Mouse (Mus musculus): Measurements from ENCODE around the gene Podnl1. TPM values are rescaled to one million over a fixed set of nuclear protein-coding genes. Genes with fewer than 3 reads are reported as not detected.

The Podnl1 gene
- polyA plus RNA-seq, 1 experiment from 2014 or later = 0.14 TPM

DNA sequence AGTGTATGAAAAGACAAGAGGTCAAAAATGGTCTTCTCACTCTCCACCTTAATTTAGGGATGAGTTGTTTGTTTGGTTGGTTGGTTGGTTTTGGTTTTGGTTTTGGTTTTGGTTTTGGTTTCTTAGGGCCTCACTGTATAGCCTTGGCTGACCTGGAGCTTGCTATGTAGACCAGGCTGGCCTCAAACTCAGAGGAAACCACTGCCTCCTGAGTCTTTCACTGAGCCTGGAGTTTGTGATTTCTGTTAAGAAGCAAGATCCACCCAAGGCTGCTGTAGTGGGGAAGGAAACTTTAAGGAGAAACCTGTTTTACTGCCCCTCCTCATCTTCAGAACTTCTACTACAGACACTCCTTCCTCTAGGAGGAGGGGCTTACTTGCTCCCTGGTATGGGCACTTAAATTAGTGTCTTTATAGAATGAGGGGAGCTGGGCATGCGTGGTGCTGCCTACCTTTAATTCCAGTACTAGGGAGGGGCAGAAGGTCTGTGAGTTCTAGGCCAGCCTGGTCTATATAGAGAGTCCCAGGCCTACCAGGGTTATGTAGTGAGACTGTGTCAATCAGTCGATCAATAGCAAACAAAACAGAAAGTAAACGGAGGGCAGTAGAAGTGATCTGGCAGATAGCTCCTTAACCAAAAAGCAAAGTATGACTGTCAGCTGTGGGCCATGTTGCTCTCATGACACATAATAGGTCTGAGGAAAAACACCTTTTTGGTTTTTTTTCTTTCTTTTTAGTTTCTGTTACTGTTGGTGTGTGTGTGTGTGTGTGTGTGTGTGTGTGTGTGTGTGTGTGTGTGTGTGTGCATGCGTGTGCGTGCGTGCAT is 19.4 kb upstream of the Podnl1 start:
- peaks cover 6% of the 10 kb centered on the region; the same call in 1 of the 2 replicates for H3K36me3 ChIP-seq (ENCODE audit: control insufficient read depth, insufficient read depth, low read length)
- 92% methylated on average over 6 of the region's 6 CpGs for WGBS (ENCODE audit: insufficient replicate concordance)
- H3K9me3 ChIP-seq (replicated peaks; ENCODE audit: control insufficient read depth, low read length) = no peaks in the 10 kb centered on the region
- no peaks in the 10 kb centered on the region for H3K27me3 ChIP-seq (ENCODE audit: control insufficient read depth, insufficient read depth, low read length)
- H3K9ac ChIP-seq (ENCODE audit: low read depth, low read length) = no peak overlapping the region
- no peak overlapping the region for H3K4me3 ChIP-seq (ENCODE audit: low read depth, low read length)
- peaks cover 13% of the 10 kb centered on the region for H3K4me1 ChIP-seq (ENCODE audit: control insufficient read depth, insufficient read depth, low read length)
- no peak for ATAC-seq (replicated peaks; ENCODE audit: insufficient number of reproducible peaks, low FRiP score, low TSS enrichment)
- no peak overlapping the region for H3K27ac ChIP-seq (ENCODE audit: low read depth, low read length)
- H3K4me2 ChIP-seq = no peak overlapping the region

DNA sequence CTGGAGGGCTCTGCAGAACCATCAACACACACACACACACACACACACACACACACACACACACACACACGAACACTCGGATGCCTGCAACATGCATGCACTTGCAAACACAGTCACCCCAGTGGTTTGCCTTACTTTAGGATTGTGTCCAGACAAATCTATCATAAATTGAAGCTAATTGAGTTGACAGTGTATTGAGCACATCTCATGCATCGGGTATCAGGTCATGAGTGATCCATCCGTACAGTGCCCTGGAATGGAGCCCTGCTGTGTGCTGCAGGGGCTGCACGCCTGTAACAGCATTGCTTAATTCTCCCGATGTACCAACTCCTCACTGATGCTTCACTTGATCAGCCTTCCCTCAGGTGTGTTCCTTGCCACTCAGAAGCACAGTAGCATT is 10.1 kb upstream of the Podnl1 start:
- 79% methylated on average over 6 of the region's 6 CpGs for WGBS (ENCODE audit: insufficient replicate concordance)
- Histone ChIP-seq H3K4me1 (ENCODE audit: control insufficient read depth, insufficient read depth, low read length) (no peaks in the 10 kb centered on the region), H3K4me2 (no peak overlapping the region)

DNA sequence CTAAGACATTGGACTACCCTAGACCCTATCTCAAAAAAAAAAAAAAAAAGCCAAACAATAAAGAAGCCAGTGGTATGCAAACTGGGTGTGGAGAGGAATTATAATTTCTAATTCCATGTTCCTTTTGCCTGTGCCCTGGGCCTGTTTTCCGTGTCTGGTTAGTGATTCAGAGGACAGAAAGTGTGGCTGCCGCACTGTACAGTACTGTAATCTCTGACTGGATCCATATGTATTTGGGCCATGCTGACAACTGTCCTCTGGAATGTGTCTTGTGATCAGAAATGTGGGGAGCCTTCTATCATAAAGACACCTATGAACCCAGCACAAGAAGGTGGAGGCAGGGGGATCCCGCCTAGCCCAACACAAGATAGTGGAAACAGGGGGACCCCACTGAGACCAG is 3.6 kb upstream of the Podnl1 start:
- no peak overlapping the region for H3K4me2 ChIP-seq
- no peak overlapping the region for H3K27ac ChIP-seq (ENCODE audit: low read depth, low read length)
- H3K36me3 ChIP-seq (ENCODE audit: control insufficient read depth, insufficient read depth, low read length) = no peaks in the 10 kb centered on the region
- WGBS (ENCODE audit: insufficient replicate concordance) = 82% methylated on average over 3 of the region's 3 CpGs
- no peaks in the 10 kb centered on the region for H3K9me3 ChIP-seq (replicated peaks; ENCODE audit: control insufficient read depth, low read length)
- H3K4me1 ChIP-seq (ENCODE audit: control insufficient read depth, insufficient read depth, low read length) = no peaks in the 10 kb centered on the region
- H3K9ac ChIP-seq (ENCODE audit: low read depth, low read length) = no peak overlapping the region
- H3K27me3 ChIP-seq (ENCODE audit: control insufficient read depth, insufficient read depth, low read length) = no peaks in the 10 kb centered on the region
- H3K4me3 ChIP-seq (ENCODE audit: low read depth, low read length) = no peak overlapping the region
- ATAC-seq (replicated peaks; ENCODE audit: insufficient number of reproducible peaks, low FRiP score, low TSS enrichment) = no peak

More for the DNA sequence above, 10.1 kb upstream of the Podnl1 start:
- no peaks in the 10 kb centered on the region for H3K36me3 ChIP-seq (ENCODE audit: control insufficient read depth, insufficient read depth, low read length)
- H3K9me3 ChIP-seq (replicated peaks; ENCODE audit: control insufficient read depth, low read length) = no peaks in the 10 kb centered on the region
- no peak overlapping the region for H3K4me3 ChIP-seq (ENCODE audit: low read depth, low read length)
- no peak overlapping the region for H3K9ac ChIP-seq (ENCODE audit: low read depth, low read length)
- H3K27ac ChIP-seq (ENCODE audit: low read depth, low read length) = no peak overlapping the region
- ATAC-seq (replicated peaks; ENCODE audit: insufficient number of reproducible peaks, low FRiP score, low TSS enrichment) = no peak
- H3K27me3 ChIP-seq (ENCODE audit: control insufficient read depth, insufficient read depth, low read length) = no peaks in the 10 kb centered on the region

DNA sequence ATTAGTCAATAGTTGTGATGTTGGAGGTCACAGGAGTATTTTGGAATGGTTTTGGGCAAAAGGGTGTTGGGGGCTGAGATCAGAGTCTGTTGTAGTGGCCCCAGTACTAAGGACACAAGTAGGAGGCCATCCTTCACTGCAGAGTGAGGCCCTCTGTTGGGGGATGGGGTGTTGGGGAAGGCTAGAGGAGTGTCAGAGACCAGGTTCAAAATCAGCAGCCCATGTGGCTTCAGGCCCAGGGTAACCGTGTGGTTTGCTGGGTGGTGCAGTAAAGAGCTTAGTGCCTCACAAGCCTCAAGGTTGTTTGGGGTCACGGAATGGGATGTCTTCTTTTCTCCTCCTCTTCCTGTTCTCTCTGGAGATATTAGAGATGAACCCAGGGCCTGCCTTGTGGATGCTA is 953 bp downstream of the Podnl1 start:
- WGBS (ENCODE audit: insufficient replicate concordance) = 72% methylated on average over 2 of the region's 2 CpGs
- Histone ChIP-seq H3K4me3 (ENCODE audit: low read depth, low read length) (no peak overlapping the region), H3K9ac (ENCODE audit: low read depth, low read length) (no peak overlapping the region), H3K4me1 (ENCODE audit: control insufficient read depth, insufficient read depth, low read length) (no peaks in the 10 kb centered on the region; the same call in 1 of the 2 replicates), H3K4me2 (no peak overlapping the region), H3K9me3 (replicated peaks; ENCODE audit: control insufficient read depth, low read length) (no peaks in the 10 kb centered on the region), H3K36me3 (ENCODE audit: control insufficient read depth, insufficient read depth, low read length) (no peaks in the 10 kb centered on the region), H3K27ac (ENCODE audit: low read depth, low read length) (no peak overlapping the region), H3K27me3 (ENCODE audit: control insufficient read depth, insufficient read depth, low read length) (peaks cover 8% of the 10 kb centered on the region; the same call in 1 of the 2 replicates)
- no peak for ATAC-seq (replicated peaks; ENCODE audit: insufficient number of reproducible peaks, low FRiP score, low TSS enrichment)

DNA sequence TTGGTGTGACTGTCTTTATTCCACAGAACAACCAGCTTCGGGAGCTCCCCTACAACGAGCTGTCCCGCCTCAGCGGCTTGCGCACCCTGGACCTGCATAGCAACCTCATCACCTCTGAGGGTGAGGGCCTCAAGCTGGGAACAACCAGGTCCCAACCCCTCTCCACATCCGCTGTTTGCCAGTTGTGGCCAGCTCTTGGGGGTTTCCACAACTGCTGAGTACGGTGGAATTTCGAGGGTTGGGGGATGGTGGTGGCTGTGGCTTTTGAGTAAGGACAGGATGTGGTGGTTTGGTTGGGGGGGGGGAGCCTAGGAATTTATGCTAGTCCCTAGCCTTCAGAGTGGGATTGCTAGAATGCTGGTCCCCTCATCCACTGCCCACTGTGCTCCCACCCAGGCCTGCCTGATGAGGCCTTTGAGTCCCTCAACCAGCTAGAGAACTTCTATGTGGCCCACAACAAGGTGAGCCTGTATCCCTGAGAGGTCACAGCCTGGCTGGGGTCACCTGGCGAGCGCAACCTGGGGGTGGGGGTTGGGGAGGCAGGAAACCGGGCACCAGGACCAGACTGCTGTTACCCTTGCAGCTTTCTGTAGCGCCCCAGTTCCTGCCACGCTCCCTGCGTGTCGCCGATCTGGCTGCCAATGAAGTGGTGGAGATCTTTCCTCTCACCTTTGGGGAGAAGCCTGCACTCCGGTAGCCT is 1.6 kb downstream of the Podnl1 start:
- no peak overlapping the region for H3K4me2 ChIP-seq
- H3K4me3 ChIP-seq (ENCODE audit: low read depth, low read length) = no peak overlapping the region
- peaks cover 8% of the 10 kb centered on the region; the same call in 1 of the 2 replicates for H3K27me3 ChIP-seq (ENCODE audit: control insufficient read depth, insufficient read depth, low read length)
- H3K27ac ChIP-seq (ENCODE audit: low read depth, low read length) = no peak overlapping the region
- no peaks in the 10 kb centered on the region; the same call in 1 of the 2 replicates for H3K4me1 ChIP-seq (ENCODE audit: control insufficient read depth, insufficient read depth, low read length)
- H3K36me3 ChIP-seq (ENCODE audit: control insufficient read depth, insufficient read depth, low read length) = no peaks in the 10 kb centered on the region
- WGBS (ENCODE audit: insufficient replicate concordance) = 46% methylated on average over 17 of the region's 17 CpGs
- no peak for ATAC-seq (replicated peaks; ENCODE audit: insufficient number of reproducible peaks, low FRiP score, low TSS enrichment)
- H3K9me3 ChIP-seq (replicated peaks; ENCODE audit: control insufficient read depth, low read length) = no peaks in the 10 kb centered on the region
- H3K9ac ChIP-seq (ENCODE audit: low read depth, low read length) = no peak overlapping the region

DNA sequence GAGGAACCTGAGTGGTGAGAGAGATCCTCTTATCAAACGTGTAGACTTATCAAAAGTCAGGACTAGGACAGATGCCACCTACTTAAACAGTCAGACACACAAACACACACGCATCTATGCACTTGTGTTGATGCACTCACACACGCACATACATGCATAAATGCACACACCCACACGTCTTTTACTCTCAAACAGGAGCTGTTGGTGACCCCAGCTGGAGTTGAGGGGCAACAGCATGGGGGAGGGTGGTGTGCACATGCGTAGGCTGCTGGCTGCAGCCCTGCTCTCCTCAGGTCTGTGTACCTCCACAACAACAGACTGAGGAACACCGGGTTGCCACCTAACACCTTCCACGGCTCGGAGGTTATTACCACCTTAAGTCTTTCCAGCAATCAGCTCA is 2.5 kb downstream of the Podnl1 start:
- H3K4me2 ChIP-seq = no peak overlapping the region
- peaks cover 8% of the 10 kb centered on the region; the same call in 1 of the 2 replicates for H3K27me3 ChIP-seq (ENCODE audit: control insufficient read depth, insufficient read depth, low read length)
- H3K4me1 ChIP-seq (ENCODE audit: control insufficient read depth, insufficient read depth, low read length) = no peaks in the 10 kb centered on the region; the same call in 1 of the 2 replicates
- no peak overlapping the region for H3K27ac ChIP-seq (ENCODE audit: low read depth, low read length)
- no peak overlapping the region for H3K9ac ChIP-seq (ENCODE audit: low read depth, low read length)
- H3K36me3 ChIP-seq (ENCODE audit: control insufficient read depth, insufficient read depth, low read length) = peaks cover 8% of the 10 kb centered on the region; the same call in 1 of the 2 replicates
- no peak for ATAC-seq (replicated peaks; ENCODE audit: insufficient number of reproducible peaks, low FRiP score, low TSS enrichment)
- no peaks in the 10 kb centered on the region for H3K9me3 ChIP-seq (replicated peaks; ENCODE audit: control insufficient read depth, low read length)
- WGBS (ENCODE audit: insufficient replicate concordance) = 60% methylated on average over 8 of the region's 8 CpGs
- no peak overlapping the region for H3K4me3 ChIP-seq (ENCODE audit: low read depth, low read length)

DNA sequence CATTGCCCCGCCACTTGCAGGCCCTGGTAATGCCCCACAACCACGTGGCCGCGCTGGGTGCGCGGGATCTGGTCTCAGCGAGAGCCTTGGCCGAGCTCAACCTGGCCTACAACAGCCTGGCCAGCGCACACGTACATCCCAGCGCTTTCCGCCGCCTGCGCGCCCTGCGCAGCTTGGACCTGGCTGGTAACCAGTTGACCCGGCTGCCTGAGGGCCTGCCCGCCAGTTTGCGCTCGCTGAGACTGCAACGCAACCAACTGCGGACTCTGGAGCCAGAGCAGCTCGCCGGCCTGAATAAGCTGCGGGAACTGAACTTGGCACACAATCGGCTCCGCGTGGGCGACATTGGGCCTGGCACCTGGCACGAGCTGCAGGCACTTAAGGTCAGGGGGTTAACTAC is 5.0 kb downstream of the Podnl1 start:
- Histone ChIP-seq H3K4me3 (ENCODE audit: low read depth, low read length) (no peak overlapping the region), H3K27me3 (ENCODE audit: control insufficient read depth, insufficient read depth, low read length) (peaks cover 8% of the 10 kb centered on the region; the same call in 1 of the 2 replicates), H3K9ac (ENCODE audit: low read depth, low read length) (no peak overlapping the region), H3K4me2 (no peak overlapping the region), H3K36me3 (ENCODE audit: control insufficient read depth, insufficient read depth, low read length) (peaks cover 20% of the 10 kb centered on the region), H3K4me1 (ENCODE audit: control insufficient read depth, insufficient read depth, low read length) (no peaks in the 10 kb centered on the region; the same call in 1 of the 2 replicates), H3K9me3 (replicated peaks; ENCODE audit: control insufficient read depth, low read length) (no peaks in the 10 kb centered on the region), H3K27ac (ENCODE audit: low read depth, low read length) (no peak overlapping the region)
- ATAC-seq (replicated peaks; ENCODE audit: insufficient number of reproducible peaks, low FRiP score, low TSS enrichment) = no peak
- WGBS (ENCODE audit: insufficient replicate concordance) = 38% methylated on average over 30 of the region's 30 CpGs

DNA sequence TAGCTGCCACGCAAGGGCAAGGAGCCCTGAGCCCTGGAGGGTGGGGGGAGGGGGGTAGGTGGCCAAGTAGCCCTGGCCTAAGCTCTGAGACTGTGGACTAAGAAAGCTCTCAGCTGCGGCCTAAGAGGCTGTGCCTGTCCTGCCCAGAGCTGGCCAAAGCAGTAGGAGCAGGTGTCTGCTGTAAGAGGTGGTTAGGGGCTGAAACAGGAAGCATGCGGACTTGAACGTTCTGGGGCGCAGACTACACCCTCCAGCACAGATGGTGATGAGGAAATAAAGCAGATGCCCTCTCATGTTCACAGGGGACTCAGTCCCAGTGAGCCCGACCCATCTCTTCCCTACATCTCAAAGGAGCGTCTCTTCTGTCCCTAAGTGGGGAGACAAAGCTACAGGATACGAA is 6.4 kb downstream of the Podnl1 start:
- Histone ChIP-seq H3K27ac (ENCODE audit: low read depth, low read length) (no peak overlapping the region), H3K36me3 (ENCODE audit: control insufficient read depth, insufficient read depth, low read length) (peaks cover 28% of the 10 kb centered on the region), H3K4me2 (no peak overlapping the region), H3K9me3 (replicated peaks; ENCODE audit: control insufficient read depth, low read length) (no peaks in the 10 kb centered on the region), H3K4me3 (ENCODE audit: low read depth, low read length) (no peak overlapping the region), H3K27me3 (ENCODE audit: control insufficient read depth, insufficient read depth, low read length) (peaks cover 8% of the 10 kb centered on the region; the same call in 1 of the 2 replicates), H3K4me1 (ENCODE audit: control insufficient read depth, insufficient read depth, low read length) (no peaks in the 10 kb centered on the region; the same call in 1 of the 2 replicates), H3K9ac (ENCODE audit: low read depth, low read length) (no peak overlapping the region)
- 82% methylated on average over 8 of the region's 8 CpGs for WGBS (ENCODE audit: insufficient replicate concordance)
- ATAC-seq (replicated peaks; ENCODE audit: insufficient number of reproducible peaks, low FRiP score, low TSS enrichment) = no peak

All from heart, embryonic 11.5 days (tissue).